Mouse (Mus musculus) regulatory T cell (primary cell): ENCODE measurements around the gene Adgrb2.

Source experiments
- in situ Hi-C: fragments of 300-600 bp; cut with MboI, MseI; formaldehyde crosslinking; loops from one replicate; pipeline ENCODE4 v1.15.1; 2025; ENCODE audit warnings: high pct_unique_total_duplicates

Gene Adgrb2

DNA sequence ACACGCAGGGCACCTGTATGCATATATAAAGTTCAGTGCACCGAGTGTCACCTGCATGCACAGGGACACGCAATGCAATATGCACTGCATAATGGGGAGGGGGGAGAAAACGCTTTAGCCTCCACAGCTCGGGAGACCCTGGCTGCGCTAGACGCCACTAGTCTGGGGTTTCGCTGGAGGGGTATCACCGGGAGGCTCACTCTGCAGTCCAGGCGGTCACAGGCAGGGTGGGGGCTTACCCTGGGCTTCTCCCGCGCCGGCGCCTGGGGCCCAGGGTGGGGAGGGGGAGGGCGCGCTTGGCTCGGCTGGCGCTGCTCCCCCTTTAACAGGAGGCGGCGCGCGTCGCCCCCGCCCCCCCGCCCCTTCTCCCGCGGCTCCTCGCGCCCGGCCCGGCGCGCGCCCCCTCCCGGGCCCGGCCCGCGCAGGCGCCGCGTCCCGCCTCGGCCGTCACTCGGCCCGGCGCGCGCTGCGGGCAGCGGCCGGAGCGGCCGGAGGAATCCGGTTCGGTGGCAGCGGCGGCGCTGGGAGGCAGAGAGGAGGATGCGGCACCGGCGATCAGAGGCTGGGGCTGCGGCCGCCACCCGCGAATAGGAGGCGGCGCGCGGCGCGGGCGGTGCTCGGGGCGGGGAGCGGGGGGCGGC is at the start of gene Adgrb2:
TSS of gene Adgrb2 (plus strand) at position 450 of the 641 bp plus-strand sequence.
- in situ Hi-C loops, result no loop called here

DNA sequence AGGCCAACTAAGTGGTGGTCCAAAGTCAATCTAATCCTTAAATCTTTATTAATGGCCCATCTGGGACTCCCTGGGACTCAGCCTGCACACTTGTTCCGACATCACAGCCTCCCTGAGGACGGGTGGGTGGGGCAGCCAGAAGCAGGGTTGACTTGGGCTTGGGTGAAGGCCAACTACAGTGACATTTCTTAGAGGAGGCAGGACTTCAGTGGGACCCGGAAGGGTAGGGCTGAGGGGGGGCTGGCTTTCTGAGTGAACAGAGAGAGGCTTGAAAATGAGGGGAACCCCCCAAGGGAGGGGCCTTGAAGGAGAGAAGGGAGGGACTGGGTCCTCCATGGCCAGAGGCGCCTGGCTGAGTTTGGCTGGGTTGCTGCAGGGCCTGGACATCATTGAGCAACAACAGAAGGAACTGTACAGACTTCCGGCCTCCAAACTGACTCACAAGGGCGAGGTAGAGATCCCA is 33.3 kb upstream of the Adgrb2 start:
- in situ Hi-C loops, result no loop called here

DNA sequence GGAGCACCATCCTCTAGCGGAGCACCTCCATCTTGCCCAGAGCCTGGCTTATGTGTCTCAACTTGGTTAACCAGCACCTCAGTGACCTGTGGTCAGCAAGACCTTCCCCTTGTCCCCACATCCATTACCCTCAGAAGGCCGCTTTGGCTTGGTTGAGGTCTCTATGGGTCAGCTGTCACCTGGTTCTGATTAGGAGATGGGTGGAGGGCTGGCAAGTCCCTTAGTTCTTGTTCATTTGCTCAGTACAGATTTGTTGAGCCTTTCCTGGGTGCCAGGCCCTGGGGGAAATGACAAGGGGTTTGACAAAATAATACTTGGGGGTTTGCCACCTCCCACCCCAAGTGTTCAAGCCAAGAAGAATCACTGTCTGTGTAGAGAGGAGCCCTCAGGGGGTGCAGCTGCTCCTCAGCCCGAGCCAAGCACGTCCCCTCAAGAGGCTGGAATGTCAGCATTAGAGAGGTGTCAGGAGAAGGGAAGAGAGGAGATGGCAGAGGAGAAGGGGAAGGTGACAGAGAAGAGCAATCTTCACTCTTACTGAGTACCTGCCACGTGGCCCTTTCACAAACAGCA is 32.3 kb upstream of the Adgrb2 start:
- in situ Hi-C loops, result no loop called here

DNA sequence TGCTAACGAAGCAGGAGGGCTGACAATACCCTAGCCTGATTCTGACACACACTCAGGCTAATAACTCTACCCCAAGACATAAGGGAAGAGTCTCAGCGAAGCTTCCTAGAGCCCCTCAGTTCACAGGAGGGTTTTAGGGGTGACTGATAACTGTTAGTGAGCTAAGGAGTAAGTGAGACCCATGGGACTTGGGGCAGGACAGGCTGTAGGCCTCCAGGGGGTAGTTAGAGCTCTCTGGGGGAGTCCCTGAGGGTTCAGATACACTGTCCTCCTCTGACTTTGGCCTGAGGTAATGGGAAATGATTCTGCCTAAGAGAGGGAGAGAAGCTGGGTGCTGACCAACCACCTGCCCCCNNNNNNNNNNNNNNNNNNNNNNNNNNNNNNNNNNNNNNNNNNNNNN is 30.1 kb upstream of the Adgrb2 start:
- in situ Hi-C loops, result no loop called here

DNA sequence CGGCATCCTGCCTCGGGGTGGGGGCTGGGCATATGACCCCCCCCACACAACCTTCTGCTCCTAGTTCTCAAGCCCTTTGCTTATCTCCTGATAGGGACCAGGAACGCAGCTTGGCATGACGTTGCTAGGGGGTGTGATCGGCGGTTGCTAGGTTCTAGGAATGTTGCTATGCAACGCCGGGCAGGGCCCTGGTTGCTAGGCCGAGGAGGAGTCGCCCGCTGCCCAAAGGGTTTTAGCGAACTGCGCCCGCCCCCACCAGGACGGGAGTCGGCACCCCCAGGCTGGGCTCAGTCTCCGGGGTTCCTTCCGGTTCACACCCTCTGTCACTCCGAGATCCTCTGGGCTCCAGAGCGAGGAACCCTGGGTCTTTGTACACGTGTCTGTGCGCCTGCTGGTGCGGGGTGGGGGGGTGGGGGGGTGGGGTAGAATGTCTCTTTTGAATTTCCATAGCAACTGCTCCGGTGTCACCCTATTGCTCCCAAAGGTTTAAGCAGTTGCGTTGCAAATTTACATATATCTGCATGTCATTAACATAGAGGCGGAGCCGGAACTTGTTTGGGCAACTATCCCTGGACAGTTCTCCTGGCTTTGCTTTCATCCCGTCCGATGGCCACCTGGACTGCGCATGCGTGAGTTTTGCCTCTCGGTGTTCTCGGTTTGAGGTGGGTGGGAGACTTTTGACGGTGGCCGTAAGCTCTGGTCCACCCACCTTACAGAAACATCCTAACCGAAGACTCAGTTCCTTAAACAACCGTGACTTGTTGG is 24.3 kb upstream of the Adgrb2 start:
- in situ Hi-C loops, result no loop called here

DNA sequence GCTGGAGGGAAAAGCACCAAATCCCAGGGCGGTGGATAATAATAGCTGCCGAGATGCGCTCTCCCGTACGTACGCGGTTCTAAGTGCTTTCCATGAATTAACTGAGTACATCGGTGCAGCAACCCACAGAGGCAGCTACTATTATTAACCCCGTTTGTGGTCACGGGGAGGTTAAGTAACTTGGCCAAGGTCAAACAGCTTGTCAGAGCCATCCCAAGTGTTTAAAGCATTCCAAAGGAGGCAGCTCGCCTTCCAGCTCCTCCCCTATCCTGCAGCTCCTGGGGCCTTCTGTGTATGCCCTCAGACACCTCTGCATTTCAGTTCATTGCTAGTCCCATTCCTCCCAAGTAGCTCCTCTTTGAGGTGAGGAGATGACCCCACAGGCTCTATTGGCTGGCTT is 19.4 kb upstream of the Adgrb2 start:
- in situ Hi-C loops, result no loop called here

DNA sequence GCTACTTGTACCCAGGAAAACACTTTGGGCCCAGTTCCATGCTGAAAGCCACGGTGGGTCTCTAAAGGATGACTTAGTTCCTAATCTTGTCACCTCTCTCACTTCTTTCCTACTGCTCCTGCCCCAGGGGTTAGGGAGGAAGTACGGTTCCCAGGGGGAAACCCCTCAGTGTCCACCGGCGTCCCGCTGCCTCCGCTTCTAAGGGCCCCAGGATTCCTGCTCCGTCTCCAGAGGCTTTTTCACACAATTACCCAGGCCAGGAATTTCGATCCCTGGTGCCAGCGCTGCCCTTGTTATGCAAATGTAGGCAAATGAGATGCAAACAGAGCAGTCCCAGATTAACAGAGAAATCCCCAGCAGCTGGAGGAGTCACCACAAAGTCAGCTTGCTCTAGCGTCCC is 18.5 kb upstream of the Adgrb2 start:
- in situ Hi-C loops, result no loop called here

DNA sequence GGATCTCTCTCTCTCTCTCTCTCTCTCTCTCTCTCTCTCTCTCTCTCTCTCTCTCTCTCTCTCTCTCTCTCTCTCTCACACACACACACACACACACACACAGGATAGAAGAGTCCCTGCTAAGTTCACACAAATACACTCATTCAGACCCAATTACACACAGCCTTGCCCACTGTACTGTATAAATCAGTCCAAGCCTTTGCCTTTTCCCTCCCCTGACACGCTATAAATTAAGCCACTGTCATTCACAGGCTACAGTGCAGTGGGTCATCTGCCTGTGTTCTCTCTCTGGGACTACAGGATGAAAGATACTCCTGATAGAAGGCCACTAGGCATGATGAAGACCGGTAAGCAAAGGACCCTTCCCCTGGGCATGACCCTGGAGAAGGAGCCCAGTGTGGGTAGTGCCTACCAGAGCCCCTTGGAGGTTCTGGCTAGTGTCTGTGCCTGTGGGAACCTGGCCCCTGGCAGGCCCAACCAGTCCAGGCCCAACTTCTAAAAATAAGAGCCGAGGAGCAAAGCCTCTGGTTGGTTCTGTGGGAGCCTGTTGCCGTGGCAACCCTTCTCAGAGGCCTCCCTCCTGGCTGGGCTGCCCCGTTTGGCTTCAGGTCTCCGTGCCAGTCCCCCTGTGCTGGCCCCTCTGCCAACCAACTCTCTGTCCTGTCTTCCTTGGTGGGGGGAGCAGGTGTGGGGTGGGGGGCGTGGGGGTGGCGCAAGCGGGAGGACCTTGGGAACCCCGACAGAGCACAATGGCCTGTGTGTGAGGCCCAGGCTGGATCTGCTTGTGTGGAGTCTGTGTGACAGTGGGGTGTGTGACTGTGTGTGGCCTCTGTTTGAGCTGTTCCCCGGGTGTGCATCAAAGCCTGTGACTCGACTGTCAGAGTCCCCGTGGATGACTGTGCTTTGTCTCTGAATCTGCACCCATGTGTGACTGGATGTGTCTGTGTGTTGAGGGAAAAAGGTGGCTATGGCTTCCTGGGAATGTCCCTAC is 17.4 kb upstream of the Adgrb2 start:
- in situ Hi-C loops, result no loop called here

DNA sequence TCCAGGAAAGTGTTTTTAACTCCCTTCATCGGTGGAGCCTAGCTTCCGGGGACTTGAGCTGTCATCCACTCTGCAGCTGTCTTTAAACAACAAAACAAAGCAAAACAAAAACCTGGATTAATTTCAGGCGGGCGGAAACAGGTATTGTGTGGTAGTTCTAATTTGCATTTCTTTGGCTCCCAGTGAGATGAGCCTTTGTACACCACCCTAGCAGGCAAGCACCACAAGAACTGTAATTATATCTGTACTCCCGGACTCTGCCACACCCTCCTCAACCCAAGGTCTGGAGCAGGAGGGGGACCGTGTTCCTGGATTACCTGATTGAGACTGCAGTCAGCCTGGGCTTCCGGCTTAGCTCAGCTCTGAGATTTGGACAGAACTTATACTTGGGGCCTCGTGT is 14.5 kb upstream of the Adgrb2 start:
- in situ Hi-C loops, result no loop called here

DNA sequence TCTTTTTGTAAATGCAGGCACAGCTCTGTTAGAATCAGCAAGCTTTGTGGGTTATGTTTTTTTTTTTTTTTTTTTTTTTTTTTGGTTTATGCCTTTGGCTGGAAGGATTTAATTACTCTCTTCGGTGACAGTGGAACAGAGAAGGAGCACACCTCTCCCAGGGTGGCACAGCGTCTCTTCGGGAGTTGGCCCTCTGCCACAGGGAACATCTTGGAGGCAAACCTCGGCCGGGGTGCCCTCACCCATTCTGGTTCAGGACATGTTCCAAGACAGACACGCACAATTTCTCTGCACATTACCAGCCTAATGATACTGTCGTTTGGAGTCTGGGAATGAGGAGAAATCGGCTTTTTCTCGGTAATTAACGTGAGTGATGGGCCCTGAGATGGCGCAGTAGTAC is 13.8 kb upstream of the Adgrb2 start:
- in situ Hi-C loops, result no loop called here

DNA sequence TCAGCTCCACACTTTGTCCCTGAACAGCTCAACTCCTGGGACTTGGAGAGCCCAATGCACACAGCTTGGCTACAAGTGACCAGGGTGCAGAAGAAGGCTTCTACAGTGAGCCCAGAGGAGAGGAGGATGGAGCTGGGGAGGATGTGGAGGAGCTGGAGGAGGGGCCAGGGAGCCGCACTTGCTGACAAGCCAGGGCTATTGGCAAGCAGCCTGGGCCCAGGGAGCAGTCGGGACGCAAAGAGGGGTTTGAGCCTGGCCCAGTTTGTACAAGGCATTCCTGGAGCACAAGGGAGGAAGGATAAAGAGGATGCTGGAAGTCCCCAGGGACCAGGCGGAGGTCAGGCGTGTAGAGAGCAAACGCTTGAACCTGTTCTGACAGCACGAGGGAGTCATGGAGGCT is 12.7 kb upstream of the Adgrb2 start:
- in situ Hi-C loops, result no loop called here

DNA sequence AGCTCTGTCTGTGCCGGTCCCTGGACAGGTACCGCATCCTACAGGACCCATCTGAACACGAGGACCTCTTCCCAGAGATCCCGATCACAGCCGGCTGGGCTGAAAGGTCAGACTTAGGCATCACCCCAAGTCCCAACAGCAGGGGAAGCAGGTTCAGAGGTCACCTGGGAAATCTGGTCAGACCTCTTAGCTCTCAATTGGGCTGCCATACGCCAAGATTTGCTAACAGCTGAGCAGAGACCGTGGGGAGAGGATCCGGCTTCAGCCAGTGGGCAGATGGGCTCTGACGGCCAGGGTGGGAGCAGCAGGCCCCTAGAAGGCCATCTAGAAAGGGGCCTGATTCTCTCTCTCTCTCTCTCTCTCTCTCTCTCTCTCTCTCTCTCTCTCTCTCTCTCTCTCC is 10.4 kb upstream of the Adgrb2 start:
- in situ Hi-C loops, result no loop called here

DNA sequence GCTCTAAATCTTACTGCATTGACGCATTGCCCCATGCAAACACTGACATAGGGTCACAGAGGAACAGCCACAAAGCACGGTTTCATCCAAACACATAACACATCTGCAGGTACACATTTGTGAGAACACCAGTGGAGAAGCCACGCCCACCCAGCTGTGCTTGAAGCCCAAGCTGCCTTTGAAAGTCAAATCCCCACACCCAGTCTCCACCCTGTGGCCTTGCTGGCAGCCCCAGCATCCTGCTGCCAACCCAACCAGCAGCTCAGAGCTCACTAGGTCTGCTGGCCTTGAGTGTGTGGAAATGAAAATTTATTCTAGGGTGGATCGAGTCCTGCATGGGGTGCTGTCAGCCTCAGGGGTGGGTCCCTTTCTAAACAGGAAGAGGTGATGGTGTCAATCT is 7.4 kb upstream of the Adgrb2 start:
- in situ Hi-C loops, result loop anchor here (5.0 kb wide), 1 partner anchor 105 kb away; no protein-coding TSS in a partner anchor

DNA sequence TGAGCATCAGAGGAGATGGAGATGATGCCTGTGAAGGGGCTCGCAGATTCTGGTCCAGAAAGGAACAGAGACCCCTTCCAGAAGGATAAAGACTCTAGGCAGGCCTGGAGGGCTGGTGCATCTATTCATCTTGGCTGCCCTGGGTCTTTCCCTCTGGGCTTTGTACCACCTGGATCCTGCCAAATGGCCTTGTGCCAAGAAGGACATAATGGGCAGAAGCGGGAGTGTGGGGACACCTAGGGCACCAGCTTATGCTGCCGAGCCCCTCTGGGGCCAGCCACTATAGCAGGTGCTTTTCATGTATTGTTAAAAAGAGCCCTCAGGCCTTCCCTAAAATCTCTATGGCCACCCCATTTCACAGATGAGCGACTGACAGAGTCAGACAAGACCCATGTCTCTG is 6.4 kb upstream of the Adgrb2 start:
- in situ Hi-C loops, result loop anchor here (5.0 kb wide), 1 partner anchor 104 kb away; no protein-coding TSS in a partner anchor

DNA sequence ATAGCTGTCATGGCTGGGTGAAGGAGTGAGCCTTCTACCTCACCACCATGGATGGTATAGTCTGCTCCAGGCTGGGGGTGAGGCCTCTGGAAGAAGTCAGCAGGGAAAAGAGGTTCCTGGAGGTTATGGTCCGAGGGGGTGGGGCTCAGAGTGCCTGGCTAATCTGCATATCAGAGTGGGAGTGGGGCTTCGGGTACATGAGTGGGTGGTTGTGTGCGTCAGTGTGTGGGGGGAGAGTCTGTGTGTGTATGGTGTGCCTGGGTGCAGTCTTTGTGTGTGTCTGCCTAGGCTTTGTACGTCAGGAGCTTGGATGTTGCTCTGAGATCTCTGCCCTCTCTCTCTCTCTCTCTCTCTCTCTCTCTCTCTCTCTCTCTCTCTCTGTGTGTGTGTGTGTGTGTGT is 5.7 kb upstream of the Adgrb2 start:
- in situ Hi-C loops, result loop anchor here (5.0 kb wide), 1 partner anchor 103 kb away; no protein-coding TSS in a partner anchor

DNA sequence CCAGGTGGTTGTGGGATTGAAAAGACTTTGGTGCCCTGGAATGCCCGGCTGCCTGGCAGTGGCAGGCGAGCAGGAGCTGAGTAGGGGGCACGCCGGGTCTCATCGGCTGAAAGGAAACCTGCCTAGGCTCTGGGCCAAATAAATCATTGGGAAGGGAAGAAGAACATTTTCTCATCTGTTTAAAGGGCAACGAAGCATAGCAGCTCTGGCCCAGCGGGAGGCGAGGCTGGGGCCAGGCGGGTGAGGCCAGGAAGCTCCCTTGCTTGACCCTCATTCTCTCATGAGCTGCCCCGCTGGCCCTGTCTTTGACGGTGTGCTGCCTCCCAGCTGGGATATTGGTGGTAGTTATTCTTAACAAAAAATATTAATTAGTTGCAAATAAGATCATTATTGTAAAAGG is 3.0 kb upstream of the Adgrb2 start:
- in situ Hi-C loops, result no loop called here

DNA sequence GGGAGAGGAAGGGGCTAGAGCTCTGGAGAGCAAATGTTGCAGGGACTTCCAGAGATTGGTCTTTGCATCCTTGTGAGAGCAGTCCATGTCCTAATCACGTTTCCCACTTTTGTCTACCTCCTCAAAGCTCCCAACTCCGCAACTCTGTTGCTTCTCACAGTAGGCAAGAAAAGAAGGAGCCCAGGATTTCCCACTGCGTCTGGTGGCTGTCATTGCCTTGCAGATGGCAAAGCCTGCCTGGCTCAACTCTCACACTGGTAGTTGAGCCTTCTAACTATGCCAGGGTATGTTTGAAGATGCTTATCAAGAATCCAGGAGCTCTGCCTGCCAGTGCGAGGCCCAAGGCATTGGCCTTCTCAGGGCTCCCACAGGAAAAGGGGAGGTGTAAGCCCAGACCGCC is 1.6 kb upstream of the Adgrb2 start:
- in situ Hi-C loops, result no loop called here

DNA sequence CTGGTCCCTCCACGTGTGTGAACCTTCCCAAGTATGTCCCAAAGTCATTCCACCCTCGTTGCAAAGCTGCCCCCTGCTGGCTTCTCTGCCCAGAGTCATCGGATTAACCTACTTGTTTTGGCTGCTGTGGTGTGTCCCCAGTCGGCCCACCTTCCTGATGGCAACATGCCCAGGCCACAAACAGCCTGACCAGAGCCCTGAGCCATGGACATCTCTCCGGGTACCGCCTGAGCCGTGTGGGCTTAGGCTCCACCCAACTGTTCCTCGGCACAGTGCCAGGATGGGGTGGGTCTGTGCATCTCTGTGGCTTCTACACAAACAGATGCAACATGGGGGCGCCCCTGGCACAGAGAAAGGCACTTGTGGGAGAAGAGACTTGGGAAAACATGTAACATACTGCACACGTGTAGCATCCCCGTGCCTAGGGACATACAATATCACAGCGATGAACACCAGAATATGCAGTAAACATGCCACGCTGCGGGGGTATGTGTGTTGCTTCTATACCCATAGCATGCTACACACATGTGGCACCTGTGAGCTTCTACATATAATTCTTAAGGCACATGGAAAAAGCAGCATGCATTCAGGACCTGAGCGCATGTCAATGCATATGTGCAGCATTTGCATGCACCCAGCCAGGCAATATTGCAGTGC is 778 bp upstream of the Adgrb2 start:
- in situ Hi-C loops, result no loop called here

DNA sequence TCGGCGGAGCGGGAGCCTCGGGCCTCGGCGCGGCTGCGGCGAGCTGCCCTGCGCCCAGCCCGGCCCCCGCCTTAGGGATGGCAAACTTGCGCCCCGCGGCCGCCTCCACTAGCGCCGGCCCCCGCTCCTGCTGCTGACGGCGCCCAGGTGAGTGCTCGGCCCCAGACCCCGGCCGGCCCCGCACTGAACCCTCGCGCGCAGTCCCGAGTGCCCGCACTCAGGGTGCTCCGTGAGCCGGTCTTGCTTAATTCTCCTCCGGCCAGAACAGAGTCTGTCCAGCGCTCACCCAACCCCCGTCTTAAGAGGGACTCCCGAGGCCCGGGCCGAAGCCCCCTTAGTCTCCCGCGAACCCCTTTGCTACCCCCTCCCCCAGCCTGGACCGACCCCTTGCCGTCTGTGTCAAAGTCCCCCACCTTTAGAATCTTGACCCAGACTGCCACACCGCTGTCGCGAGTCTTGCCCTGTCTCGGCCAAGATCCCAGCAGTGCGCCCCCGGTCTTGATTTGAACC is 546 bp downstream of the Adgrb2 start:
- in situ Hi-C loops, result no loop called here

DNA sequence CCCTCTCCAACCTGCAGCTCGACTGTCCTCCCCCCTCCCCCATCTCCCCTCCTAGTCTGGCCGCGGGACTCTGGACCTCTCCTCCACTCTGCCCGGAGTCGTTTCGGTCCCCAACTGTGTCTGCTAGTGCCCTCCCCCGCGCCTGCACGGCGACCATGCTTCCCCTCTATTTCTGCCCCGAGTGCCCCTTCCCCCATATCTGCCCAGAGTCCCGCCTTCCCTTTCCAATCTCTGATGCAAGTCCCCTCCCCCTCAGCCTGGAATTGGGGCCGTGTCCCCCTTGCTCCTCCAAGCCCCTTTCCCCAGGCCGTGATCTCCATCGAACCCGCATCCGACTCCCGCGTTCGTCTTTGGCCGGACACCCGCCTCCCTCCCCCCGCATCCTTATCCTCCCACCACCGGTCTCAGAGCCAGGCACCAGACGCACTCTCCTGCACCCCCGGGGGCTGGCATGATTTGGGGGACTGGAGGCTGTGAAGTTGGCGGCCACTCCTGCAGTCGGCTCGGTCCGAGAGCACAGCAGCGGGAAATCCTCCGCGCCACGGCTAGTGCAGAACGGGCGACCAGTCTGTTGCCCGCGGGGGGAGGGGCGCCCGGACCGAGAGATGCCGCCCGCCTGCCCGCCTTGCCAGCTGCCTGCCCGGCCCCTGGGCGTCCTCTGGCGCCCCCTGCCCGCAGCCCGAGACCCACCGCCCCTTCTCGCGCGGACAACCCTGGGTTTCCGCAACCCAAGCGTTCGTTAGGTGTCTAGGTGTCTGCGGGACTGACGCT is 1.2 kb downstream of the Adgrb2 start:
- in situ Hi-C loops, result no loop called here
